Mouse (Mus musculus) forebrain, embryonic 16.5 days (tissue): ENCODE results near the gene Tmx2. TPM values are rescaled to one million over a fixed set of nuclear protein-coding genes. Genes with fewer than 3 reads are reported as not detected.
"Not testable (repeated sequence)": the region's sequence is repeated elsewhere in the genome, so short reads cannot be mapped to it uniquely, and the experiment has no call there.

Experiments
- ATAC-seq: fragments of 200-750 bp; cut with Nextera tagmentation; 2 replicates; pipeline ENCODE4 v1.8.0; 2017; ENCODE audit warnings: mild to moderate bottlenecking, moderate library complexity
- H3K27ac ChIP-seq: fragments of 300-500 bp; sonication (generic); 2 replicates; pipeline ENCODE4 v1.5.1; 2014; ENCODE audit warnings: low read length, control low read depth
- H3K27me3 ChIP-seq: fragments of 300-500 bp; sonication (generic); replicated peaks from 2 replicates; pipeline ENCODE4 v1.6.1; 2014; ENCODE audit warnings: low read length; ENCODE audit not compliant: control insufficient read depth, insufficient read depth
- H3K36me3 ChIP-seq: fragments of 300-500 bp; sonication (generic); 2 replicates; pipeline ENCODE4 v1.6.1; 2014; ENCODE audit not compliant: control insufficient read depth, insufficient read depth
- H3K4me1 ChIP-seq: fragments of 300-500 bp; sonication (generic); replicated peaks from 2 replicates; pipeline ENCODE4 v1.6.1; 2014; ENCODE audit warnings: low read length; ENCODE audit not compliant: control insufficient read depth, insufficient read depth
- H3K4me2 ChIP-seq: fragments of 300-500 bp; sonication (generic); 2 replicates; pipeline ENCODE4 v1.6.1; 2014; ENCODE audit warnings: mild to moderate bottlenecking, low read length, control low read depth
- H3K4me3 ChIP-seq: fragments of 300-500 bp; sonication (generic); replicated peaks from 2 replicates; pipeline ENCODE4 v1.5.1; 2014; ENCODE audit warnings: mild to moderate bottlenecking, low read length, control low read depth
- H3K9ac ChIP-seq: fragments of 300-500 bp; sonication (generic); replicated peaks from 2 replicates; pipeline ENCODE4 v1.6.1; 2014; ENCODE audit warnings: low read depth, low read length, control low read depth
- H3K9me3 ChIP-seq: fragments of 300-500 bp; sonication (generic); 2 replicates; pipeline ENCODE4 v1.6.1; 2016; ENCODE audit warnings: low read length; ENCODE audit not compliant: control insufficient read depth
- WGBS: fragments of 180-500 bp; shearing (Covaris S2); extraction: QIAGEN DNeasy Blood & Tissue Kit; methylation state at CpG from one replicate; pipeline ENCODE4 v1.1.7; 2014; 5-methylcytosine and 5-hydroxymethylcytosine counted together
- polyA plus RNA-seq: library from polyadenylated mRNA; unstranded; fragments of >200 nt; fragmentation: Nextera tagmentation; extraction: Ambion mirVana; gene quantifications from 2 replicates; pipeline ENCODE4 v1.2.1, GENCODE M21; 2015

The Tmx2 gene
- polyA plus RNA-seq, 1 experiment from 2014 or later, result 231 TPM

GRCm38 (mm10) chr2:84703497-84703896 is 24.6 kb upstream of the Tmx2 start:
- H3K36me3 ChIP-seq, result peaks cover 2% of the 10 kb centered on the region; the same call in 1 of the 2 replicates
- peaks cover 8% of the 10 kb centered on the region for H3K4me1 ChIP-seq
- ATAC-seq, result no peak
- no peak overlapping the region for H3K4me3 ChIP-seq
- H3K9me3 ChIP-seq, result no peaks in the 10 kb centered on the region
- 97% methylated on average over 1 of the region's 1 CpGs for WGBS
- H3K9ac ChIP-seq, result no peak overlapping the region
- no peak overlapping the region for H3K27ac ChIP-seq
- no peaks in the 10 kb centered on the region for H3K27me3 ChIP-seq
- no peak overlapping the region for H3K4me2 ChIP-seq

GRCm38 (mm10) chr2:84695007-84695695 is 16.2 kb upstream of the Tmx2 start:
- H3K9me3 ChIP-seq, result no peaks in the 10 kb centered on the region
- no peaks in the 10 kb centered on the region for H3K27me3 ChIP-seq
- no peak overlapping the region for H3K4me3 ChIP-seq
- H3K9ac ChIP-seq, result no peak overlapping the region
- no peak for ATAC-seq
- no peaks in the 10 kb centered on the region for H3K4me1 ChIP-seq
- WGBS, result 88% methylated on average over 5 of the region's 5 CpGs
- peaks cover 24% of the 10 kb centered on the region for H3K36me3 ChIP-seq
- H3K27ac ChIP-seq, result no peak overlapping the region
- H3K4me2 ChIP-seq, result no peak overlapping the region

GRCm38 (mm10) chr2:84690050-84690449 is 11.1 kb upstream of the Tmx2 start:
- Histone ChIP-seq H3K9ac (no peak overlapping the region), H3K4me2 (no peak overlapping the region), H3K36me3 (peaks cover 50% of the 10 kb centered on the region), H3K27me3 (no peaks in the 10 kb centered on the region), H3K27ac (no peak overlapping the region), H3K9me3 (no peaks in the 10 kb centered on the region), H3K4me3 (no peak overlapping the region), H3K4me1 (no peaks in the 10 kb centered on the region)
- 86% methylated on average over 12 of the region's 12 CpGs for WGBS
- ATAC-seq, result no peak

- Histone ChIP-seq H3K36me3 (peaks cover 46% of the 10 kb centered on the region), H3K27me3 (no peaks in the 10 kb centered on the region), H3K4me1 (no peaks in the 10 kb centered on the region), H3K4me2 (no peak overlapping the region), H3K27ac (no peak overlapping the region), H3K9me3 (no peaks in the 10 kb centered on the region), H3K9ac (no peak overlapping the region), H3K4me3 (no peak overlapping the region)
- WGBS, result 89% methylated on average over 2 of the region's 2 CpGs
- no peak for ATAC-seq
Measured at GRCm38 (mm10) chr2:84688080-84688844, 9.3 kb upstream of the Tmx2 start.

GRCm38 (mm10) chr2:84682605-84683183 is 3.8 kb upstream of the Tmx2 start:
- H3K36me3 ChIP-seq, result peaks cover 24% of the 10 kb centered on the region
- no peak for ATAC-seq
- H3K27me3 ChIP-seq, result no peaks in the 10 kb centered on the region
- WGBS, result 85% methylated on average over 6 of the region's 6 CpGs
- peaks cover 9% of the 10 kb centered on the region for H3K4me1 ChIP-seq
- no peak overlapping the region for H3K9ac ChIP-seq
- H3K9me3 ChIP-seq, result no peaks in the 10 kb centered on the region
- H3K27ac ChIP-seq, result no peak overlapping the region
- no peak overlapping the region for H3K4me3 ChIP-seq
- no peak overlapping the region for H3K4me2 ChIP-seq

- under 1% methylated on average over 44 of the region's 44 CpGs for WGBS
- H3K4me2 ChIP-seq, result peak within 1 kb of the TSS; percentile 86
- peak; percentile 99 for ATAC-seq
- H3K27me3 ChIP-seq, result no peaks in the 10 kb centered on the region
- no peaks in the 10 kb centered on the region for H3K9me3 ChIP-seq
- peak within 1 kb of the TSS; percentile 78 for H3K9ac ChIP-seq
- H3K4me3 ChIP-seq, result peak within 1 kb of the TSS; percentile 95
- H3K36me3 ChIP-seq, result peaks cover 11% of the 10 kb centered on the region
- peaks cover 19% of the 10 kb centered on the region for H3K4me1 ChIP-seq
- H3K27ac ChIP-seq, result peak within 1 kb of the TSS; percentile 64
Measured at GRCm38 (mm10) chr2:84677968-84678880, 716 bp downstream of the Tmx2 start, which contains the start of the genes Gm28635 and Med19. Gene Gm28635, minus strand, starts transcription at chr2:84678041. Gene Med19, plus strand, starts transcription at chr2:84678402.

GRCm38 (mm10) chr2:84677270-84677967 is 1.5 kb downstream of the Tmx2 start:
- Histone ChIP-seq H3K27ac (peak overlapping the region; percentile 64), H3K27me3 (no peaks in the 10 kb centered on the region), H3K4me3 (peak overlapping the region; percentile 60), H3K9ac (peak overlapping the region; percentile 58), H3K36me3 (peaks cover 18% of the 10 kb centered on the region), H3K4me2 (peak overlapping the region; percentile 62), H3K4me1 (peaks cover 19% of the 10 kb centered on the region), H3K9me3 (no peaks in the 10 kb centered on the region)
- 9% methylated on average over 22 of the region's 22 CpGs for WGBS
- peak; percentile 30 for ATAC-seq

GRCm38 (mm10) chr2:84671535-84671934 is 7.4 kb downstream of the Tmx2 start:
- not testable (repeated sequence) for H3K9ac ChIP-seq, H3K4me3 ChIP-seq, H3K9me3 ChIP-seq, H3K27me3 ChIP-seq, ATAC-seq, H3K27ac ChIP-seq
- peaks cover 18% of the 10 kb centered on the region for H3K4me1 ChIP-seq
- peaks cover 17% of the 10 kb centered on the region for H3K36me3 ChIP-seq
- 53% methylated on average over 4 of the region's 5 CpGs for WGBS
- peak overlapping the region; percentile 77 for H3K4me2 ChIP-seq
